In genomic region chr2:90647084-90647483, GRCm38 (mm10) we compare ENCODE assay signal across 26 mouse cellular contexts. TPM values are rescaled to one million over a fixed set of nuclear protein-coding genes. Genes with fewer than 3 reads are reported as not detected.
DNase-seq lines count a peak whose midpoint lies in the region; ATAC-seq lines count a peak whose summit lies in the region.
"Had no signal": no experiment of that assay in that cellular context is flagged by ENCODE, and none has a peak within 500 bp of the region (broad histone marks: within the 10 kb centered on the region; RNA-seq: fewer than 3 reads in every experiment).

No protein-coding gene starts in this region.

- no peaks in the 10 kb centered on the region for H3K9me3 ChIP-seq in heart, embryonic 10.5 days
- H3K9me3 ChIP-seq: forebrain, embryonic 10.5 days; forebrain, embryonic 13.5 days; G1E; heart, embryonic 13.5 days; hindbrain, embryonic 12.5 days; hindbrain, embryonic 15.5 days had no signal

- H3K36me3 ChIP-seq in heart, embryonic 10.5 days, result no peaks in the 10 kb centered on the region
- H3K36me3 ChIP-seq: forebrain, embryonic 10.5 days; G1E; heart, embryonic 13.5 days; hindbrain, embryonic 12.5 days; hindbrain, embryonic 15.5 days had no signal

- WGBS in heart, embryonic 10.5 days, result 69% methylated on average over 6 of the region's 6 CpGs

- no peaks in the 10 kb centered on the region for H3K27me3 ChIP-seq in heart, embryonic 10.5 days (ENCODE audit: insufficient read depth, poor library complexity, severe bottlenecking)
- H3K27me3 ChIP-seq: CH12.LX; forebrain, embryonic 13.5 days; heart, embryonic 13.5 days; hindbrain, embryonic 12.5 days; hindbrain, embryonic 15.5 days; Patski had no signal

- ATAC-seq in megakaryocyte, adult 5-6 weeks (ENCODE audit: poor library complexity, severe bottlenecking), result peak; percentile 72
- ATAC-seq: forebrain, embryonic 13.5 days; forebrain, embryonic 16.5 days; Patski had no signal

- no peaks in the 10 kb centered on the region for H3K4me1 ChIP-seq in heart, embryonic 10.5 days
- H3K4me1 ChIP-seq: forebrain, embryonic 10.5 days; forebrain, embryonic 13.5 days; heart, embryonic 13.5 days; hindbrain, embryonic 12.5 days; hindbrain, embryonic 15.5 days had no signal

- peak; percentile 87 for DNase-seq in heart, adult 11 months
- DNase-seq in heart, embryonic 10.5 days (ENCODE audit: low spot score), result no peak
- DNase-seq in lung, postnatal 10 days, result peak; percentile 41
- DNase-seq in lung, adult 18-20 months, result no peak
- peak; percentile 35 for DNase-seq in 416B (ENCODE audit: low read depth)
- no peak for DNase-seq in thymus, postnatal 14 days
- DNase-seq in heart, postnatal 14 days, result no peak
- DNase-seq: adrenal gland, postnatal 10 days; adrenal gland, postnatal 36 days; B cell, adult 2 months; cerebellum, adult 18-20 months; cerebellum, adult 9-10 months; cerebellum, postnatal 14 days; gastrocnemius, postnatal 10 days; gastrocnemius, postnatal 36 days; heart, adult 18-20 months had no signal

- intact Hi-C loops in heart, postnatal 14 days (cut with DNase I), result no loop called here

- H3K27ac ChIP-seq in heart, embryonic 10.5 days, result no peak overlapping the region
- H3K27ac ChIP-seq: forebrain, embryonic 10.5 days; forebrain, embryonic 13.5 days; heart, embryonic 13.5 days; hindbrain, embryonic 12.5 days; hindbrain, embryonic 15.5 days had no signal

- no peak overlapping the region for H3K4me3 ChIP-seq in heart, embryonic 10.5 days
- H3K4me3 ChIP-seq: forebrain, embryonic 10.5 days; forebrain, embryonic 13.5 days; heart, embryonic 13.5 days; hindbrain, embryonic 12.5 days; hindbrain, embryonic 15.5 days had no signal

RNA-seq across cellular contexts. Expression of gene Nup160, which starts 29.9 kb away (rescaled TPM):
- polyA plus RNA-seq in heart, embryonic 10.5 days (2016; fragmentation: Nextera tagmentation; extraction: Ambion mirVana), result 45.3 and 49.2 TPM in 2 replicates
- total RNA-seq in megakaryocyte, adult 5-6 weeks (2015), result 50.0 and 55.9 TPM in 2 replicates
- 40.3 and 41.6 TPM in 2 replicates for total RNA-seq in megakaryocyte, adult 5-6 weeks (2017)
- total RNA-seq in heart, postnatal 14 days (2021), result 10 to 100 TPM; 10.3 to 19.3 TPM

Comparison
In these comparisons a context has a peak if more than half of its experiments do, and no peak if none do; other contexts are left out.
1. DNase-seq: peak in heart, adult 11 months (single experiment), lung, postnatal 10 days (single experiment) and 416B (single experiment); none in heart, embryonic 10.5 days (single experiment), lung, adult 18-20 months (0 of 2), thymus, postnatal 14 days (single experiment) and heart, postnatal 14 days (0 of 2).